Mouse (Mus musculus) kidney, postnatal 25 days (tissue): Measurements from ENCODE around the gene Mamdc4.
A peak's percentile ranks its signal among the peaks of the same experiment; 100 is the strongest.

ENCODE experiments used
- DNase-seq, 2 experiments: peaks; one replicate each; pipeline ENCODE4 v3.0.0; 2021; ENCODE audit warnings: mixed read lengths in 2 of 2

The Mamdc4 gene

DNA sequence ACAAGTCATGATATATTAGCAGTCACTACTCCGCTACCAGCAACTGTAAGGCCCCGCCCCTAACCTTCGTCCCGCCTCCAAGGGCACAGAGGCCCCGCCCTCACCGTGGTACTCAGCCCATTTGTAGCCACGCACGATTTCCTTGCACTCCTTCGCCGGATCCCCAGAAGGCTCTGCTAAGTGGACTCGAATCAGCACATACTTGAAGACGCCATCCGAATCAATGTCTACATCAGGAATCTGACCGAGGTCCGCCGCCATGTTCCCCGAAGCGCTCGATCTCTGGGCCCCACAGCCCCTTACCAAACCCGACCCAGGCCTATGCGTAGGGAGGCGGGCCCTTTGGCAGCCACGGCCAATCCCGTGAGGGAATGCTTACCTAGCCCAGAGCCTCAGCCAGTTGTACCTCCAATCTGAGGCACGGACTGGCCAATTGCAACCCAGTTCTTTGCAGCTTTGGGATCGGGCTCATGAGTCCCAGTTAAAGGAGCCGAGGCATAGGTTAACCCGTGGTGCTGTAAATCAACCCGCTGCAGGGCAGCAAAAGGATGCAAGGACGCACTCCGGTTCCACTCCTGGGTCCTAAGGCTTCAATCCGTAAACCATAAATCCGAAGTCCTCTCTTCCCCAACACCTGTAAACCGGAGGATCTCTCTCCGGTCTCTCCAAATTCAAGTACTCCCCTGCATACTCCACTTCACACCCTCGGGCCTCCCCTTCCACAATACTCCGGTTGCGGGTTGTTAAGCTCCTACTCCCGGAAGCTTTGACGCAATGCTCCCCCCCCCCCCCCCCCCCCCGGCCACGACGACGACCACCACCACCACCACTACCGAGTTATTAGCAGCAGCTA is at the start of gene Mamdc4, which contains the start of gene Phpt1:
Gene Mamdc4 (minus strand): TSS at position 267 of the 853 bp plus-strand sequence.
Gene Phpt1 (minus strand): TSS at position 646 of the 853 bp plus-strand sequence.
- peak; percentile 98 to 99 for DNase-seq

DNA sequence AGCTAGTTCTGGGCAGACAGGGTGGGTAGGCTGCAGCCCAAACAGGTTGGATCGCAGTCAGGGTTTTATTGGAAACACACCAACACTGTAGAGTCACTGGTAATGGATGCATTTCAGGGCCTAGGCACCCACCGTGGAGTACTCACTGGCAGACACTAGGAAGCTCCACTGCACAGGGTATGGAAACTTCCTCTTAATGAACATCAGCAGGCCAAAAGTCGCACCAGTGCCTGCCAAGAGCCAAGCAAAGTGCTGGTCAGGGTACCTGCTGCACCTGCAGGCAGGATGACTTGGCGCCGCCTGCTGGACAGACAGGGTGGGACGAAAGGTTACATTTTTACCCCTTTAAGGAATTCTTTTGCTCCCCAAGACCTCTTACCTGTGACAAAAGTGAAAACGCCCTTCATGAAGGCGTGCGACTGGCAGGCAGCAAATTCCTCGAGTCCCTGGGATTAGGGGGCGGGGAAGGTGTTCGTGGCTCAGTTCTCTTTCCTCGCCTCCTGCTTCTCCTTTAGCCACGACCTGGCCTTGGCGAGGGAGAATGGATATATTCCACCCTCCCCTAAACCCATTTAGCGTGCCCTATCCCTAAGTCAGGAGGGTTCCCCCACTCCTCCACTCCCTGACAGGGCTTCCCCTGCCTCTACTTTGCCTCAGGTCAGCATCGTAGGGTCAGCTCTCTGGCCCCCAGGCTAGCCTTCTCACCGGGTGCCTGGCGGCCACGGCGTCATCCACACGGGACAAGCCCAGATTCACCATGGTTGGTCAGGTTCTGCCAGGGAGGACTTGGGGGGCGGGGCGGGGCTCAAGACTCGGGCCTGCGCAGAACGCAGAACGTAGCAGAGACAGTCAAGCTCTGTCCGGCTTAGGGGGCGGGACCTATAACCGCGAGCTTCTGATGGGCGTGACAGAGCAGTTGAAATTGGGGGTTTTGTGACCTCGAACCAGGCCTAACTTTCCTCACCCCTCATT is 46.9 kb upstream of the Mamdc4 start, which contains the start of gene Tmem141:
Gene Tmem141 (minus strand): TSS at position 777 of the 972 bp plus-strand sequence.
- DNase-seq = peak; percentile 95 to 97

- no peak for DNase-seq
Observed at GRCm38 (mm10) chr2:25620852-25621228, 46.2 kb upstream of the Mamdc4 start.

GRCm38 (mm10) chr2:25620386-25620785 is 45.7 kb upstream of the Mamdc4 start:
- no peak for DNase-seq

DNA sequence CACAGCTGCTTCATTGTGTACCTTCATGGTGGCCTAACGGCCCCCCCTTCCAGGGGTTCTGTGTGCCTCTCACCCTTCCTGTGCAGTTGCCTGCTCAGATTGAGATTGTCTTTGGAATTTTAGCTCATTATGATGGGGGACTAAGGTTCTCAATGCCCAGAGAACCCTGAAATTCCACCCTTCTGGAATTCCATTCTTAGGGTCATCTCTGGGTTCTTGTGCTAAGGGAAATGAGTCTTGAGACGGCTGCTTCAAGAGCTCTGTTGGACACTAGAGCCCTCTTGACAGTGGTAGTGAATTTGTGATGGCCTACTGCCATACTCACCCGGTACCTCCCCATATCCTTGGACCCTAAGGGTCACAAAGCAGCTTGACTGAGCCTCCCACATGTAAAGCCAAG is 42.9 kb upstream of the Mamdc4 start, which contains the start of gene Ccdc183:
Gene Ccdc183 (minus strand): TSS at position 101 of the 400 bp plus-strand sequence.
- DNase-seq = no peak

GRCm38 (mm10) chr2:25616398-25616797 is 41.8 kb upstream of the Mamdc4 start:
- DNase-seq = no peak

GRCm38 (mm10) chr2:25608671-25609070 is 34.0 kb upstream of the Mamdc4 start:
- no peak for DNase-seq

DNA sequence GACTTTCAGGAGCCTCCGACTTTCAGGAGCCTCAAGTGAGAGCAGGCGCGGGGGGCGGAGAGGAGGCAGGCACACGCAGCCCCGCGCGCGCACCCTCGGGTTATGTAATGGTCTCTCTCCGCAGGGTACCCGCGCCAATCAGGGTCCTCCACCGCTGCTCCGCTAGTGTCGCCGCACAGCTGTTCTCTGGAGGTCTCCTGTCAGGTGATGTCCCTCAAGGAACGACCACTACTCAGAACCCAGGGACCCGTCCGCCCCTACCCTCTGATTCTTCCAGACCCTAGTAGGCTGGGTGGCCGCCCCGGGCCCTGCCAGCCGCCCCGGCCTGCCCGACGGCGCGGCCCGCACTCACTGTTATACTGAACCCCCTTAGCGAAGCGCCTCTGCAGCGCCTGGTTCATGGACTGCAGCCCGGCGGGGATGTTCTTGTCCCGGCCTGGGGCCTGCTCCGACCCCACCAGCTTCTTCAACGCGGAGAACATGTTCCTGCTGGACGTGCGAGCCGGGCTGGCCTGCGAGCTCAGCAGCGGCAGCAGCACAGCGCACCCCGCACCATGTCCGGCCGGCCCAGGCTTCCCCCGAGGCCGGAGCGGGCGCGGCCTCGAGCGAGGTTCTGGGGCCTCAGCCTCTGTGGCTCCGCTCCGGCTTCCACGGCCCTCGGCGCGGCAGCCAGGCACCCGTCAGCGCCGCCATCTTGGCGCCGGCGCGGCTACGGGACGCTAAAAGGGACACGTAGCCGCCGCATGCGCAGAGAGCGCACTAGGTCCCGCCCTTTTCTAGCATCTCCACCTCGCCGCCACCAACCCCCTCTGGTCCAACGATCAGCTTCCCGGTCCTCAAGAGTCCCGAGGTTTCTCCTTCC is 33.3 kb upstream of the Mamdc4 start, which contains the start of gene Rabl6:
Gene Rabl6 (minus strand): TSS at position 761 of the 862 bp plus-strand sequence.
- DNase-seq = peak; percentile 92 to 94

GRCm38 (mm10) chr2:25602526-25602925 is 27.9 kb upstream of the Mamdc4 start:
- no peak for DNase-seq

GRCm38 (mm10) chr2:25600037-25600436 is 25.4 kb upstream of the Mamdc4 start:
- no peak for DNase-seq

GRCm38 (mm10) chr2:25598749-25599148 is 24.1 kb upstream of the Mamdc4 start:
- DNase-seq = no peak

GRCm38 (mm10) chr2:25596765-25597510 is 22.3 kb upstream of the Mamdc4 start:
- DNase-seq = no peak

GRCm38 (mm10) chr2:25591863-25592262 is 17.2 kb upstream of the Mamdc4 start:
- DNase-seq = peak in 1 of 2 experiments; percentile 60

DNA sequence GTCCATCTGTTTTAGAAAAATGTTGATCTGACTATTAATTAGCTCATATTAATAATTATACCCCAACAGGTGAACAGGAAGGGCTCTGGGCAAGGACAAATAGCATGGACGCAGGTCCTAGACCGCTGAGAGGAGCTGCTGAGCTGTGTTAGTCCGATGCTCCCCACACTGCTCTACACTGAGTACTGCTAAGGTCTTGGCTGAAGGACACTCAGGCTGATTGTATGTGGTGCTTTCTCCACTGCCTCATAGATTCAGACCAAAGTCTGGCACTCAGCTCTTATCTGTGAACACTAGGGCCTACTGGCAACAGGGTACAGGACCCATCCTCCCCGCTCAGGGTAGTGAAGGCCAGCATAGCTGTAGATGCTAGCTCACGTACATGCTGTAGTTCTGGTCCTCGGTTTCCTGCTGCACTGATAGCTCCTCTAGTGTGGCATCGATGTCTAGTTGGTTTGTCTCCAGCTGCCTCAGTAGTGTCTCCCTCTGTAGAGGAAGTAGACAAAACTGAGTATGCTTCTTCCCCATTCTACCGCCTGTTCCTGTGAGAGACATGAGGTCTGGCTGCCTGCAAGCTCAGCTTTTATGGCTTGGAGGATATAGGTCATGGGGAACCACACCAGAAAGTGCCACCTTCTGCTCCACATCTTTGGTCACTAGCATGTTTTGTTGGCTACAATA is 13.7 kb upstream of the Mamdc4 start:
- DNase-seq = no peak

- no peak for DNase-seq
Observed at GRCm38 (mm10) chr2:25587290-25587689, 12.6 kb upstream of the Mamdc4 start.

- DNase-seq = no peak
Observed at GRCm38 (mm10) chr2:25585601-25586000, 11.0 kb upstream of the Mamdc4 start.

GRCm38 (mm10) chr2:25584856-25585255 is 10.2 kb upstream of the Mamdc4 start:
- no peak for DNase-seq

- no peak for DNase-seq
Observed at GRCm38 (mm10) chr2:25584152-25584551, 9.5 kb upstream of the Mamdc4 start.

- DNase-seq = no peak
Observed at GRCm38 (mm10) chr2:25583571-25583970, 8.9 kb upstream of the Mamdc4 start.

GRCm38 (mm10) chr2:25583120-25583481 is 8.5 kb upstream of the Mamdc4 start:
- DNase-seq = no peak
